Mouse (Mus musculus): ENCODE results near the gene Napsa.

Napsa gene

DNA sequence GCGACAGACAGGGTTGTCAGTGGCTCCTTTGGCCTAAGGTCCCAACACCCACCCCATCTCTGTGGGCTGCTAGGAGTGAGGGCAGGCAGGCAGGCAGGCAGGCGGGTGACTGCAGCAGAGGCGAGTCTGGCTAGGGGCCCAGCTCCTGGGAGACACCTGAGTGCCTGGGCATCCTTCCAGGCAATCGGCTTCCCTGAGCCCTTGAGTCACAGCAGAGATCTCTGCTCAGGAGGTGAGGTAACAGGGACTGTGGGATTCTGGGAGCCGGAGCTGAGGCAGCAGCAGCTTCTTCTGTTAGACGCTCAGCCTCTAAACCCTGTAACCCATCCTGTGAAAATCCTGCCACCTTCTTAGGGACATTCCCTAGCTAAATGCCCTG lies 35.6 kb upstream of the Napsa start:
- in situ Hi-C loops (cut with MboI; ENCODE audit: low pct_unique_long_range_greater_than_20kb in 1 of 2, low sequenced_read_pairs in 2 of 2, unreplicated experiment in 1 of 2), result loop anchor here in 1 of 2 experiments (10.0 kb wide), 1 partner anchor 58 kb away; the partner anchor contains the start of gene Kcnc3

GRCm38 (mm10) chr7:44537009-44537408 lies 35.2 kb upstream of the Napsa start:
- in situ Hi-C loops (cut with MboI; ENCODE audit: low pct_unique_long_range_greater_than_20kb in 1 of 2, low sequenced_read_pairs in 2 of 2, unreplicated experiment in 1 of 2), result loop anchor here in 1 of 2 experiments (10.0 kb wide), 1 partner anchor 58 kb away; the partner anchor contains the start of gene Kcnc3

GRCm38 (mm10) chr7:44537496-44537895 lies 34.7 kb upstream of the Napsa start:
- in situ Hi-C loops (cut with MboI; ENCODE audit: low pct_unique_long_range_greater_than_20kb in 1 of 2, low sequenced_read_pairs in 2 of 2, unreplicated experiment in 1 of 2), result loop anchor here in 1 of 2 experiments (10.0 kb wide), 1 partner anchor 57 kb away; the partner anchor contains the start of gene Kcnc3

- in situ Hi-C loops (cut with MboI; ENCODE audit: low pct_unique_long_range_greater_than_20kb in 1 of 2, low sequenced_read_pairs in 2 of 2, unreplicated experiment in 1 of 2), result loop anchor here in 1 of 2 experiments (10.0 kb wide), 1 partner anchor 56 kb away; the partner anchor contains the start of gene Kcnc3
These were observed 33.2 kb upstream of the Napsa start for GRCm38 (mm10) chr7:44538756-44539624.

GRCm38 (mm10) chr7:44542555-44542954 lies 29.6 kb upstream of the Napsa start:
- in situ Hi-C loops (cut with MboI; ENCODE audit: low pct_unique_long_range_greater_than_20kb in 1 of 2, low sequenced_read_pairs in 2 of 2, unreplicated experiment in 1 of 2), result no loop called here

DNA sequence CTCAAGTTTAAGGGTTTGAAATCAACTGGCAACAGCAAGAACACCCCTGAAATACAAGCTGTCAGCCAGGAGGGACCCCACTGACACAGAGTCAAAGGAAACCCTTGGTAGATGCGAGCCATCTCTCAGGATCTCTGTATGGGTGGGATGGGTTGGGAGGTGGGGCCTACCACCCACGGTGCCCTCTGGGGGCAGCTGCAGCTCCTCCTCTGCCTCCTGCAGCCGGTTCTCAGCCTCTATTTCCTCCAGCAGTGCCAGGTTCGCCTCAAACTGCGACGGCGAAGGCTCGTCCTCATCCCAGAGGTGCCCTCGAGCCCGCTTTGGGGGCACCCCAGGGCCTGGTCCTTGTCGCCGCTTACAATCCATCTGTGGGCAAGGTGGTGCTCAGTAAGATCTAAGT lies 29.1 kb upstream of the Napsa start:
- in situ Hi-C loops (cut with MboI; ENCODE audit: low pct_unique_long_range_greater_than_20kb in 1 of 2, low sequenced_read_pairs in 2 of 2, unreplicated experiment in 1 of 2), result no loop called here

GRCm38 (mm10) chr7:44546274-44546673 lies 25.9 kb upstream of the Napsa start:
- in situ Hi-C loops (cut with MboI; ENCODE audit: low pct_unique_long_range_greater_than_20kb in 1 of 2, low sequenced_read_pairs in 2 of 2, unreplicated experiment in 1 of 2), result no loop called here

DNA sequence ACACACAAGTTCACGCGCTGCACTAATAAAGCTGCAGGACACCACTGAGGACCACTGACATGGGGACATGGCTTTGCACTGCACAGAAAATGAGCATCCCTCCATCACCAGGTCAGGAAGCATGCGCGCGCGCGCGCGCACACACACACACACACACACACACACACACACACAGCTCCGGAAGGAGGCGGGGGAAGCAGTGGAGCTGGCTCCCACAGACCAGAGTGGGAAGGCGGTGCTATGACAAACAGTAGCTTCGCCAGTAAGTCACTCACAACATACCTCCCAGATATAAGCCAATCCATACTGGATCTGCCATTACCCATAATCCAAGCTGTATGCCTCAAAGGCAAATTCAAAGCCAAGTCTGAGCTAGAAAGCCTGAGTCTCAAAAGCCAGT lies 25.1 kb upstream of the Napsa start:
- in situ Hi-C loops (cut with MboI; ENCODE audit: low pct_unique_long_range_greater_than_20kb in 1 of 2, low sequenced_read_pairs in 2 of 2, unreplicated experiment in 1 of 2), result no loop called here

GRCm38 (mm10) chr7:44547725-44548124 lies 24.5 kb upstream of the Napsa start:
- in situ Hi-C loops (cut with MboI; ENCODE audit: low pct_unique_long_range_greater_than_20kb in 1 of 2, low sequenced_read_pairs in 2 of 2, unreplicated experiment in 1 of 2), result no loop called here

DNA sequence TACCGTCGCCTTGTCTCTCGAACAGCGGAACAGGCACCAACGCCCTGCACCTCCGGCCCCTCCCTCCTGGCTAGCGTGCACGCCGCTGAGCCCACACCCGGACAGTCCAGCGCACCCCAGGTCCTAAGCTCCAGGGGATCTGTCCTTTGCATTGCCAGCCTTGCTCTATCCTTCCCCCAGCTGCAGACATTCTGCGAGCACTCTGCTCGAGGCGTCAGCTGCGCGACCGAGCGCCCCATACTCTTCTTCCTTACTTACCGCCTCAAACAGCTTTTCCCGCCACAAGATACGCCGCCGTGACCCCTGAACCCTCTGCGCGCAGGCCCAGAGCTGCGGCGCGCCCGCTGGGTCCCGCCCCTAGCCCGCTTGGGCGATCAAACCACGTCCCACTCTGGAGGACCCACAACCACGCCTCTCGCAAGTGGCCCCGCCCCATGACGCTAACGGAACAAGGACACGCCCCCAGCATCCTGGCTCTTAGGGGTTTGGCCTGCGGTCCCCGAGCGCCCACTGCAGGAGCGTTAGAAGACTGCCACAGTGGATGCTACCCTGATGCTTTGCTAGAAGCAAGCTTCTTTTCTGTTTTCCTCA lies 23.6 kb upstream of the Napsa start, which contains the start of gene Pold1:
Pold1 (minus strand) TSS at position 353 of the 591 bp plus-strand sequence.
- in situ Hi-C loops (cut with MboI; ENCODE audit: low pct_unique_long_range_greater_than_20kb in 1 of 2, low sequenced_read_pairs in 2 of 2, unreplicated experiment in 1 of 2), result no loop called here

GRCm38 (mm10) chr7:44549621-44550408 lies 22.4 kb upstream of the Napsa start:
- in situ Hi-C loops (cut with MboI; ENCODE audit: low pct_unique_long_range_greater_than_20kb in 1 of 2, low sequenced_read_pairs in 2 of 2, unreplicated experiment in 1 of 2), result loop anchor here in 1 of 2 experiments (10.0 kb wide), 1 partner anchor 305 kb away; the partner anchor contains the start of gene Pnkp

GRCm38 (mm10) chr7:44550409-44550678 lies 21.8 kb upstream of the Napsa start:
- in situ Hi-C loops (cut with MboI; ENCODE audit: low pct_unique_long_range_greater_than_20kb in 1 of 2, low sequenced_read_pairs in 2 of 2, unreplicated experiment in 1 of 2), result loop anchor here in 1 of 2 experiments (10.0 kb wide), 1 partner anchor 304 kb away; the partner anchor contains the start of gene Pnkp

DNA sequence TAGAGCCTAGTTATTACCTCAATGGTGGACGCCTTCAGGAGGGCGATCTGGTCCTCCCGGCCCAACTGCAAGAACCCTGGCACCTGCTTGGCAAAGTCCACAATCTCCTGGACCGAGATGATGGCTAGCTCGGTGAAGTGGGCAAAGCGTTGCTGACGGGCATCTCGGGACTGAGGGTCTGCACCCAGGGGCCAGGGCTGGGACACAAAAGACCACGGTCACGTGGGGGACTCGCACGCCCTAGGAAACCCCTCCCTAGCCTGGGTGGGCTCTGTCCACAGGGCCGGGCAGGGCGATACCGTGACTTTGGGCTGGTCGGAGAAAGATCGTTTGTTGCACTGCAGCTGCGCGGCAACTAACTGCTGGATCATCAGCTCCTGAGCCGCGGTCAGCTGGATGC lies 20.9 kb upstream of the Napsa start:
- in situ Hi-C loops (cut with MboI; ENCODE audit: low pct_unique_long_range_greater_than_20kb in 1 of 2, low sequenced_read_pairs in 2 of 2, unreplicated experiment in 1 of 2), result loop anchor here in 1 of 2 experiments (10.0 kb wide), 1 partner anchor 304 kb away; the partner anchor contains the start of gene Pnkp

GRCm38 (mm10) chr7:44551731-44552130 lies 20.4 kb upstream of the Napsa start:
- in situ Hi-C loops (cut with MboI; ENCODE audit: low pct_unique_long_range_greater_than_20kb in 1 of 2, low sequenced_read_pairs in 2 of 2, unreplicated experiment in 1 of 2), result loop anchor here in 1 of 2 experiments (10.0 kb wide), 1 partner anchor 303 kb away; the partner anchor contains the start of gene Pnkp

- in situ Hi-C loops (cut with MboI; ENCODE audit: low pct_unique_long_range_greater_than_20kb in 1 of 2, low sequenced_read_pairs in 2 of 2, unreplicated experiment in 1 of 2), result loop anchor here in 1 of 2 experiments (10.0 kb wide), 1 partner anchor 302 kb away; the partner anchor contains the start of gene Pnkp
These were observed 19.9 kb upstream of the Napsa start for GRCm38 (mm10) chr7:44552141-44552908.

DNA sequence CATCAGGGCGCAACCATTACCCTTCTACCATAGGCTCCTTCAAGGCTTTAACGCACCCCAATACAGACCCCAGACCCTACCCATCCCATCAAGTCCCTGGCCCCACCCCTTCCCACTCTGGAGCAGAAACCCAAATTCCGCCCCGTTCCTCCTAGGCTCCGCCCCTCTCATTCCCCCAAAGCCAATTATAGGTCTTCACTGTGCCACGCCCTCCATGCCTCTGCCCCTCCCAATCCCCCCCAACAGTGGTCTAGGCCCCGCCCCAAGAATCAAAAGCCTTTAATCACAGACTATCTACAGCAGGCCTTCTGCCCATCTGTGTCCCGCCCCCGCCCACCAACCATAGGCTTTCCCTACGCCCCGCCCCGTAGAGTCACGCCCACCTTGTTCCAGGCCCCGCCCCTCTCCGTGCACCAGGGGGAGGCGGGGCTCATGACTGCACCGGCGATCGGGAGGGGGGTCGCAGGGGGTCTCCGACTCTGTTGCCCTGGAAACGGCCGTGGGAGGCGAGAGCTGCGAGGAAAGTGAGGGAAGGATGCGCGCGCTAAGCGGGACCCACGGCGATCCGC lies 18.9 kb upstream of the Napsa start:
- in situ Hi-C loops (cut with MboI; ENCODE audit: low pct_unique_long_range_greater_than_20kb in 1 of 2, low sequenced_read_pairs in 2 of 2, unreplicated experiment in 1 of 2), result loop anchor here in 1 of 2 experiments (10.0 kb wide), 1 partner anchor 302 kb away; the partner anchor contains the start of gene Pnkp

DNA sequence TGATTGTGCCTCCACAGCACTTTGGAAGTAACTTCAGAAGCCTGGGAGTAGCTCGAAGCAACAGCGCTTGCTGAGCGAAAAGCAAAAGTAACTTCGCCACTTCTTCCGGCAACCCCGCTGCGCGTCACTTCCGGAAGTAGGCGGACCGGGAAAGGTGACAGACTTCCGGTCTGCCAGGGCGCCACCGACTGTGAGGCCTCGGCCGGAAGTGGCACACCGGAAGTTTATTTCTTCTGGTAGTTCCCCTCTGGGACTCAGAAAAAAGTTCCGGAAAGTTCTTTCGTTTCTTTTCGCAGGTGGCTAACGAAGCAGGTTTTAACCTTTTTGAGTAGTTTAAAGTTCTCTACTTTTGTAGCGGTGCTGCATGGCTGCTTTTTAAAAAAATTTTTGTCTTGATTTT lies 18.4 kb upstream of the Napsa start, which contains the start of gene Nr1h2:
Nr1h2 (minus strand) TSS at position 126 of the 400 bp plus-strand sequence.
- in situ Hi-C loops (cut with MboI; ENCODE audit: low pct_unique_long_range_greater_than_20kb in 1 of 2, low sequenced_read_pairs in 2 of 2, unreplicated experiment in 1 of 2), result loop anchor here in 1 of 2 experiments (10.0 kb wide), 1 partner anchor 301 kb away; the partner anchor contains the start of gene Pnkp

All from mouse embryonic stem cell (cell line).